Mouse (Mus musculus) urinary bladder, adult 2 months (tissue): ENCODE results near the gene Scaf11. TPM values are rescaled to one million over a fixed set of nuclear protein-coding genes. Genes with fewer than 3 reads are reported as not detected.
"Not testable (repeated sequence)": the region's sequence is repeated elsewhere in the genome, so short reads cannot be mapped to it uniquely, and the experiment has no call there.

Experiments
- DNase-seq: peaks from one replicate; pipeline ENCODE4 v3.0.0; 2022; ENCODE audit warnings: low spot score
- polyA plus RNA-seq: library from polyadenylated mRNA; depleted of rRNA; stranded (reverse); fragments of >200 nt; gene quantifications from 2 replicates; pipeline ENCODE4 v1.2.3, GENCODE M21; 2012

The Scaf11 gene
- polyA plus RNA-seq, 1 experiment: 38.1 TPM

DNA sequence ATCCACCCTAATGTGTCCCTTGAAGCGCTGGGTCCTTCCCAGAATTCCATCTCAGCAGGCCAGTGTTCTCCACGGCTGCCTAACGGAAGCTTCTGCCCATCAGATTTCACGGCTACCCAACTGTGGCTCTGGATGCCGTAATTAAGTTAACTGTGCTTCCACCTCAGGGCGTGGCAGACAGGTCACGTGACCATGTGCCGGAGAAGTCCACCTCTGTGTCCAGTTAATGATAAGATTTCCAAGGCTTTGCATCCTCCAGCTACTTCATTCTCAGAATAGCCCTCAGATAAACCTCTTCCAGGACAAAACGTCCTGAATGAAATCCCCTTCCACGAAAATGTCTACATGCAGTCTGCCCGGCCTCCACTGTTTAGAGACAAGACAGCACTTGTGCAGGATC, 4.4 kb upstream of the Scaf11 start:
- no peak for DNase-seq

DNA sequence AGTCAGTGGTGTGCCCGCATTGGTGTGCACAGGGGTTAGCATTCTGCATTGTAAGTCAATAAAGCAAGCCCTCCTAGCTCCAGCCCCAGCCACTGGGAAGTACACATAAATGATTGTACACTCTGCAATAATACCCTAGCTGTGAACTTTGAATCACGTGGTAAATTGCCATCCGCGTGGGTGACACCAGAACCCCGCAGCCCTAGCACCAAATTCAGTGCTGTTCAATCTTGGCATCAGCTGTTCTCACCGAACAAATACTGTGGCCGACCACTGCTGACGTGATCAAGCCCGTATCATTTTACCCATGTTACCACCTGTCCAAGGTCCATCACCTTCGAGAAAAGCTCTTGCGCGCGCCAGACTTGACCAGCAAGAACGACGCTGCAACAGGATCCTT, 3.2 kb upstream of the Scaf11 start:
- no peak for DNase-seq

DNA sequence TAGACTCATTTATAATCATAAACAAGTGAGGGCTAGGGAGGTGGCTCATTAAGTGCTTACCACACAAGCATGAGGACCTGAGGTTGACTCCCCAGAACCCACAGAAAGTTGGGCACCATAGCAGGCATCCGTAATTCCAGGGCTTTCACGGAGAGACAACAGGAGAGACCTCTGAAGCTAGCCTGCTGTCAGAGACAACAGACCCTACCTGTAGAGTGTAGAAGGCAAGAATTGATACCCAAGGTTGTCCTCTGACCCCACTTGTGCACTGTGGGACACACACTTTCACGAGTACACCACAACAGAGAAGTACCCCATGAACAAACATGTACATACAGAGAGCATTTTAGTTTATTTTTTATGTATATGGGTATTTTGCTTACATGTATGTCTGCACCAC, 2.0 kb upstream of the Scaf11 start:
- DNase-seq: no peak

DNA sequence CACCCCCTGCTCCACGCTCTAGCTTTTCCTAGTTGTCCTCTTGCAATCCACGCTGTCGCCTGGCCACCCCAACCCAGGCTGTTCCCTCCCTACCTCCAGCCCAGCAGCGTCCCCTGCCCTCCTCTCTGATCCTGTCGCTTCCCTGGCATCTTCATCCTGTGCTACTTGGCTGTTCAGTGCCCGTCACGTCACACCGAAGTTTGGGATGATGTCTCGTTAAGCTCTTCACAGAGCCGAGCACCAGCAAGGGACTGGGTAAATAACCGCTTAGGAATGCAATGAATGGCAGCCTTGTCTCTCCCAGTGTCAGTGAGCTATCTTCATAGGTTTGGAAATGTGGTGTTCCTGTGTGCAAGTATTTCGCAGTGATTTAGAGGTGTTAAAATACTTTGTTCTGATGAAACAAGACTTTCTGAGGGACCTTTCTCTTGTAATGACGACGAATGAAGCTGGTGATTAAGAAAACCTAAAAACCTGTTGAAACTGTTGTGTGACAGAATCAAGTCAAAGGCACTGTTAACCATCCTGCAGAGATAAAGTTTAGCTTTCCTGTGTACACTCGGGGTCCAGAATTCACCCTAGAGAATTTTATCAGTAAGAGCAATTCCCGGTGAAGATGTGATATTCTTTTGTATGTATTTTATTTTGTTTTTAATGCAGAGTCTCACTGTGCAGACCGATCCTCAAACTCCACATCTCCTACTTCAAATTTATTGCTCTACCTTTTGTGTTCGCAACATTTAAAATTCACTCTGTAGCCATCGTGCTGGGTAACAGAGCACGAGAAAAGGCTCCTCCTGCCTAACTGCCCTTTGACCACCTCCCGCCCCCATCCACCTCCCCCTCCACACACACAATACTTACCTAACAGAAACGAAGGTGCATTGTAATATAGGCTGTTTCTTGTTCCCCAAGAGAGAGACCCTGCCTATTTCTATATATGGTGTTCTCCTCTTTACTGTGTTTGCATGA, 1.2 kb upstream of the Scaf11 start:
- no peak for DNase-seq

DNA sequence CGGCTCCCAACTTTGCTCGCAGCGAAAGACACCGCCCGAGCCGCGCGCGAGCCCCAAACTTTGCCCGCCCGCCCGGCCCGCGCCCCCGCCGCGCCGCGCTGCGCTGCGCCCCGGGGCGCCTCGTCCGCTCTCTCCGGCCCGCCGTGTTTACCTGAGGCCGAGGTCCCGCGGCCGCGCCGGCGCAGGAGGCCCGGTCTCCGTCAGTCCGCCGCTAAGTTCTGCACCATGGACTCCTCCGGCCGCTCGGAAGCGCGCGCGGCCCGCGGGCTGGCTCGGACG, 253 bp downstream of the Scaf11 start:
- DNase-seq: no peak

DNA sequence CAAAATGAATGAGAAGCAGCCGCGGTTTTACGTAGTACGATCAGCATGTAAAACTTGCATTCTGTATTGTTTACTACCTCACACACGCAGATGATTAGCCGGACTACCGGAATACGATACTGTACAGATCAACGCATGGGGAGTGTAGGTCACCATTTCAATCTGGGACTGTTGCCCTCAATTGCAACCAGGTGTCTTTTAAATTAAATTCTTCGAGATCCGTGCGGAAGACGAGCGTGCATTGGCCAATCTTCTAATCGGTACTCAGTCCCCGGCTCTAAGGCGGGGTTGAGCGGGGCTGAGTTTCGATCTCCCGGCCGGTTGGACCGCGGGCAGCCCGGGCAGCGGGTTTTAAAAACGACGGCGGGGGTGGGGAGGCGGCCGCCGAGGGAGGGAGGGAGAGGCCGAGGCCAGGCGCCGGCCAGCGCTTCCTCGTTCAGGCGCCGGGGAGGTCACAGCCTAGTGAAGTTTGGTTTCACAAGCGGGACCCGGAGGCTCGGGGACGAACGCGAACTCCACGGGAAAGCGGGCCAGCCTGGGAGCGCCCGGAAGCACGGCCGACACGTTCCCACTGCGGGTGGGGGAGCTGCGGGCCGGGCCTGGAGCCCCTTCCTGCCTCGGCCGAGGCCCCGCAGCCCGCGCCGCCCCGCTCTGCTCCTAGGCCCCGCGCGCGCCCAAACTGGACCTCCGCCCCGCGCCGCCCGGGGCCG, 747 bp downstream of the Scaf11 start:
- DNase-seq: peak; percentile 70

DNA sequence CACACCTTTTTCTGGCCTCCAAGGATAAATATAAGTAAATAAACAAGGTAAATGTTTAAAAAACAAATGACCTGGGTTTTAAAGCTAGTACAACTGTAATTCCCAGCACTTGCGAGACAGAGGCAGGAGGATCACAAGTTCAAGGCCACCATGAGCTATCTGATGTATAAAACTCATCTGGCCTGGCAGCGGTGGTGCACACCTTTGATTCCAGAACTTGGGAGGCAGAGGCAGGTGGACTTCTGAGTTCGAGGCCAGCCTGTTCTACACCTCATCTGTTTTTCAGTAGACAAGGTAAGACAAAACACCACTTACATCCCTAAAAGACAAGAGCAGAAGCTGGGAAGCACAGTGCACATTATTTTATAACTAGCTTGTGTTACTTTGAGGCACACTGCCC, 2.4 kb downstream of the Scaf11 start:
- no peak for DNase-seq

DNA sequence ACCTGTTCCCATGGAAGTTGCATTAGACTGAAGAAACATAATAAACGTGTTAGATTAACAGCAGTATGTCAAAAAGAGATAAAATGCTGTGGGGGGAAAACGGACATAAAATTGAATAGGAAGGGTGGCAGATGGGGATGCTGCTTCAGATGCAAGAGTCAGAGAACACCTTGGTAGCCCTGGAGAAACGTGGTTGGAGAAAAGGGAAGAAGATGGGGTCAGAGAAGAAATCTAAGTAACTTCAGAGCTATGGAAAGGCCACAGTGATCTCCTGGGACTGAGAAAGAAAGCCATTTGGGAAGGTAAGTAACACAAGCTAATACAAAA, 3.3 kb downstream of the Scaf11 start:
- DNase-seq: no peak

DNA sequence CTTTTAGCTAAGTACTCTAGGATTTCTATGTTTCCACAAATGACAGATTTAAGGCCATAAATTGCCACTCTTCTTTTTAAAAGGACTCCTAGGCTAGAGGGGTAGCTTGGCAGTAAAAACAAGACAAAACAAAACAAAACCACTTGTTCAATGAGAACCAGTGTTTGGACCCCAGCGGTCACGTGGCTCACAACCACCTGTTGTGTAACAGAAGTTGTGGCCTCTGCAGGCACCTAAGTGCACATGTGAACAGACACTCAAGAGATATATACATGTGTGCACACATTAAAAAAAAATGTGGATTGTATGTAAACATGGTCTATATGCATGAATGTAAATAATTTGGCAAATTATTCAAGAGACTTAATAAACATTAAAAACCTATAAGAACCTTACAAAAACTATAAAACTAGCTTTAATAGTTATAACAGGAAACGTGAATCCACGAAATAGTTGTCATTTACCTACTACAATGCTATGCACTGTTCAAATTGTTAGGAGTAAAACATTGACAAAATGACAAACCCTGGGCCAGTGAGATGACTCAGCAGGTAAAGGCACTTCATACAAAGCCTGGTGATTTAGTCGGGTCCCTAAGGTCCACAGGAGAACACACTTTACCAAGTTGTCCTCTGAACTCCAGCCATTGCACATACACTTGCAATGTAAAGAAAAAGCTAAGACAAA, 3.8 kb downstream of the Scaf11 start:
- no peak for DNase-seq

DNA sequence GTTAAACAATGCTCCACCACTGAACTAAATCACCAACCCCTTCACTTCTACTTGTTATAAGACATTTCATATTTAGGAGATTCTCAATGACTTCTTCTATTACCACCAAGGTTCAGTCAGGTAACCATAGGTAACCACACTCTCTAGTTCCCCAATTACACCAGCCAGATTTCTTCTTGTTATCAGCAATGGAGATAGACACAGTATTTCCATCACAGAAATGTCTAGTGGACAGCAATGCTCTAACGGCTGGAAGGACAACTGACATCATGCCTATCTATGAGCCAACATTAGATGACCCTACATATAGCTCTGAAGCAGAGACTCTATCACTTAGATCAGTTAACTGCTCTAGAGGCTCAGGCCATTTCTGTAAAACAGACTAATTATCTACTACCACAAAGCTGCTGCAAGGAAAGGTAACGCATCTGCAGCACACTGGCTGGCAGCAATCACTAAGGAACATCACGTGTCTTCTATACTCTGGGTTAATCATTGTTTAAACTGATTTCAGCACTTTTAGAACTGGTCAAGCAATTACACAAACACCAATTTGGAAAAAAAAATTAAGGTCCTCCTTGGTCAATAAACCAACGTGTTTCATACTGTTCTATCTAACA, 4.9 kb downstream of the Scaf11 start:
- no peak for DNase-seq

DNA sequence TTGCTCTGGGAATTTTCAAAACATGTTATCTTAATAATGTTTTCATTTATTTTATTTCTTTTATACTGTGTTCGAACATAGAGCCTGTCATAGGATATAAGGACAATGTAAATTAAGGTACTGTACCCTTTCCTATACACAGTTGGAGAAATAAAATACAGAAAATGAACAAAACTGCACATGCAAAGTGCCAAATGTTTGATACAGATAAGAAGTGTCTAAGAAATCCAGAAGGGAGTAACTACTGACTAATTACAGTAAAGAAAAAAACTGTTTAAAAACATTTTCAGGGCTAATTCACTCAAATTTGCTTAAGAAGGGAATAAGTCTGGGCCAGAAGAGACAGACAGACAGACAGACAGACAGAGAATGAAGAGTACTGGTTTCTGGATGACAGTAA, 7.3 kb downstream of the Scaf11 start:
- DNase-seq: no peak

DNA sequence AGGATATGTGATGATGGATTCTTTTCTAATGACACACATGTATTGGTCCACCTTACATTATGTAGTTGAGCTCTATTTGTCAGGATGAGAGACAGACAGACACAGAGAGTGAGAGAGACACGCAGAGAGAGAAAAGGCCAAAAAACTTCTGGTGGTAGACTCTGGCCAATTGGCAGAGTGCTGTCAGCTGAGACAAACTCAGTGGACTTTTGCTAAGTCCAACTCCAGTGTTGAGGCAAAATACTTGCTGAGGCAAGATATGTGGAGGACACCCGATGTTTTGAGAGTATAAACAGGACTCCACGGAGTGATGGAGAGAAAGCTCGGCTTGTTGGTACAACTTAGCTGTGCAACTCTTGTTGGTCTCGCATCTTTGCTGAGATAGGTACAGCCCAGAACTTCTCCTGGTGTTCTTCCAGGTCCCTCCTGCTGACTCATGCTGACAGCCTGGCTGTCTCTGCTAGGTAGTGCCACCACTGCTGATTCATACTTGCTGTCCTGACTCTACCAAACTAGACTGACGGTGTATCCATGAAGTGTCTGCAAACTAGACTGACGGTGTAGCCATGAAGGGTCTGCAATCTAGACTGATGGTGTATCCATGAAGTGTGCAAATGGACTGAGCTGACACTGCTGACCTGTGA, 11.9 kb downstream of the Scaf11 start:
- no peak for DNase-seq

DNA sequence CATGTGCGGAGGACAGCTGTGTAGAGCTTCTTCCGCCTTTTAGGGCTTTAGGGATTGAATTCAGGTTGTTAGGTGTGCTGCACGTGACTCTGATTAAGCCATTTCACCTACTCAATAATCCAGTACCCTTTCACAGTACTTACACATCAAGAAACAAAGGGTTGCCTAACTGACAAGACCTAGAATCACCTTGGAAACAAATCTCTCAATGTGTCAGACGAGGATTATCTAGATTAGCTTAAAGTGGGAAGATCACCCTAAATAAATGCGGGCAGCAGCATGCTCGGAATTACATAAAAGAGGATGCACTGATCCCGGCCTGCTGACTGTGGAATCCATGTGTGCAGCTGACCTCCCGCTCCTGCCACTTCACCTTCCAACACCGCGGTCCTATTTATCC, 13.9 kb downstream of the Scaf11 start:
- no peak for DNase-seq

DNA sequence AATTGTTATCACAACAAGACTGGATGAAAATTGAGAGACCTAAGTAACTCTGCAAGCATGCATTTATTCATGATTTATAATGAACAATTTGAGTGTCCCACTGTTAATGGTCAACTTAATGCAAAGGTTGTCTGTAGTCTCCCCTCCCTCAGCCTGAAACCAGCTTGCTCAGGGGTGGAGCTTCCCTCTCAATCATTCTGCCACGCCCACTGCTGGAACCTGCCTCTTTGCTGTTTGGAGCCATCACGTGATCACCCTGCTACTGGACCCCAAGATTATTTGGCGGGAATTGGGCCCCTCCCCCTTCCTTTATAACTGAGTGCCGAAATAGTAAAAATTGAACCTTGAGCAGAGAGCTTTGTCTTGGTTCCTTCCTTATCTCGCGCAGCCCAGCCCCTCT, 19.2 kb downstream of the Scaf11 start:
- DNase-seq: not testable (repeated sequence)

DNA sequence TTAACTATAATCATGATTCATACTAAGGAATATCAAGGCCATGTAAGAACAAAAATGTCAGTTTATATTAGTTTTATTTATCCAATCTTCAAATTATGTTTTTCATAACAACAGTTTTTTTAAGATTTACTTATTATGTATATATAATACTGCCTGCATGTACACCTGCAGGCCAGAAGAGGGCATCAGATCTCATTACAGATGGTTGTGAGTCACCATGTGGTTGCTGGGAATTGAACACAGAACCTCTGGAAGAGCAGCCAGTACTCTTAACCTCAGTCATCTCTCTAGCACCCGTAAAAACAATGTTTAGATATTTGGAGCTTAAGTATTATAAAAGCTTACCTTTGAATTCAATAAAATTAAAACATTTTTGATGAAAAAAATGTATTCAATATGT, 26.4 kb downstream of the Scaf11 start:
- no peak for DNase-seq

DNA sequence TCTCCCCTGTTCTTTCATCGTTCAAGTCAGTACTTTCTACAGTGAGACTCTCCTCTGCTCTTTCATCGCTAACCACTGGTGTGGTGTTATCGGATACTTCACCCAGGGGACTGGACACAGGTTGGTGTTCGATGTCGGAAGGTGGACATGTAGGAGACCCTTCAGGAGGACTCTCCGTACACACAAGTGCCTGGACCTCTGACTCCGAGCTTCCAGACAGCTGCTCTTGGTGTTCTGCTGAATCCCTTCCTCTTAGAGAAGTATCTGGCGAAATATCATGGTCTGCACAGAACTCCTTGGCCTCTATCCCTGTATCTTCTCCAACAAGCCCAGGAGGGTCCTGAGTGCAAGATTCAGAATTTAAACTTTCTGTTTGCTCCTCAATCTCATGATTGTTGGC, 40.7 kb downstream of the Scaf11 start:
- no peak for DNase-seq

DNA sequence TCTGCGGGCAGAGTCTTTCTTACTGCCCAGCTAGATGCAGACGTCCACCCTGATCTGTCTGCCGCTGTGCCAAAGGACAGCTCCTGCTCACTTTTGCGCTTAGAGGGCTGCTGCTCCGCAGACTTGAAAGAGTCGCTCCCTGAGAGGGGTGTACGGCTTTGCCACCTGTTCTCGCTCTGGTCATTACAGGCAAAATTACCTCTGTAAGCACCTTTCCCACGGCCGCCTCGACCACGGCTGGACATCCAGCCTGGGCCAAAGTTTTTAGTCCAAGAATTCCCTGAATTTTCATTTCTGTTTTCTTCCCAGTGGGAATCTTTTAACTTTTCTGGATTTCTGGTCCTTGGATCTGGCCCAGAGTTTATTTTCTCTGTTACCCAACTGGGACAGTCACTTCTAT, 42.5 kb downstream of the Scaf11 start:
- DNase-seq: no peak

DNA sequence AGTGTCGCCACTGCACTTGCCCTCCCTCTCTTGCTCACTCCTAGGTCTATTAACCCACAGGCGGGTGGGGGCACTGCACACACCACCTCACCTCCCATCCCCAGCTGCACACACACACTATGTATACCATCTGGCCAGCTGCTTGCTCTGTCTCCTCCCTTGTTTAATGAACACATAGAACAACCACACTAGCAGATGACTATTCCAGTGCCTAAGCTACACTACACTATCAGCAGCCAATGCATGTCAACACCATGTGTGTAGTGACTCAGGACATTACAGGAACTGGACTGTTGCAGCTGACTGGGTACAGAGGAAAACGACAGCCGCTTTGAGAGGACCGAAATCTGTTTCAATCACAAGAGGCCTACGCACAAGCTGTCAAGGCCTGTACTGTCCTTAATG, 51.9 kb downstream of the Scaf11 start:
- DNase-seq: no peak

DNA sequence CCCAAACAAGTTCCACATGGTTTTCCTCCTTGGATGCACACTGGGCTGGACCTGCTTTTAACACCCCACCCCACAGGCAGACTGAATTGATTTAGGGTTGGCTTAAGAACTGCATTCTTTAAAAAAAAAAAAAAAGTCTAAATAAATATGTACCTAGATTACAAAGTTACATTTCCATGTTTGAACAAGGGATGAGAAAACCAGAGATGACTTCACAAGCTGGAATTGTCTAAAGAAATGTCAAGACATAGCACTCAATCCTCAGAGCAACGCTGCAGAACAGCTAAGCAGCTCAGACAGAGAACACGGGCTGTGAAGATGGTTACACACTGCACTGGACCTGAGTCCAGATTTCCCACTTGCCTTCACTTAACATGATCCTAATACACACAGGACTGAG, 53.5 kb downstream of the Scaf11 start:
- no peak for DNase-seq

DNA sequence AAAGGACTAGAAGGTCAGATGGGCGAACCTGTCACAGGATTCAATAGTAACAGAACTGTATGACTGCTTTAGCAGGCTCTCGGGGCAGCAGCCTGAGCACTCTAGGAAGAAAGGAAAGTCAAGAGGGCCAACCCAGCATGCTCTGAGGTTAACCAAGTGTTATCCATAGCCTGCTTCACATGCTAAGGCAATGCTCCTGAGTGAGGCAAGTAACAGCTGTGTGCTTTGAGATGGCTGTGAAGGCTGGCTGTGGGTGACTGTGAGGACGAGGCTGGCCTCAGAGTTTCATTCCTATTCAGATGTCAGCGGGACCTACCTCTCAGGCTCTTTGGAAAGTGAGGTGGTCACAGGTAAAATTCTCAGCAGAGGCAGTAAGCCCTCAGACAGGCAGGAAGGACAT, 54.4 kb downstream of the Scaf11 start:
- no peak for DNase-seq

DNA sequence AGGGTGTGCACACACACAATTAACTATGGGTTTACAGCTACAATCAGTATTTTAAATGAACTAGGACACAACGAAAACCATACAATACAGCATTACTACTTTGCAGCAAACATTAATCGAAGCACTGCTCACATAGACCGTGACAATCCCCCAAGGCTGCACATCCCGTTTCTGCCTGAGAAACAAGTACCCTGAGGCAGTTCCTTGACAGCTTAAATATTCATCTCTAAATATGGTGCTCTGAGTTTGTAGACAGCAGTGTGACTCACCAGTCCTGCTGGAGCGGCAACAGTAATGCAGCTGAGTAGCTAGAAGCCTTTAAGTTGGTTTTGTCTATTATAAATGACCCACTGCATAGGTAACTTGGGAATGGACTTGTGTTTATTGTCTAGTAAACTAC, 55.1 kb downstream of the Scaf11 start:
- no peak for DNase-seq

DNA sequence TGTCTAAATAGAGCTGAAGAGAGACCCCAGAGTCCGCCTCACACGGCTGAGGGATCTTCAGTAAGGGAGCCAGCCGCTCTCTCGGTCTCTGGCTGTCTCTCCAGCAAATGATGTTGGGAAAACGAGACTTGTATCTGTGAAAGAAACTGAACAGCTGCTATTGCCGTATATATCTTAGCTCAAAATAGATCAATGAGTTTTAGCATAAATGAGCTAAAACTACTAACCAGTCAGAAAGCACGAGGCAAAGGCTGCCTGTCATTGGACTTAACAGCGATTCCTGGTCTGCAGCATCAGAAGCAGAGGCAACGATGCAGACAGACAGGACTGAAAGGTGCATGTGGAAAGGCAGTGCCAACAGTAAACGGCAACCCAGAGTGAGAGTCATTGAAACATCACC, 62.3 kb downstream of the Scaf11 start:
- no peak for DNase-seq
